Mouse (Mus musculus) bone marrow macrophage, adult 2 months (primary cell): ENCODE results near the gene Siglec1. TPM values are rescaled to one million over a fixed set of nuclear protein-coding genes. Genes with fewer than 3 reads are reported as not detected.

ENCODE experiments used
- H3K27ac ChIP-seq: 2 replicates; pipeline ENCODE4 v1.5.1; 2012; ENCODE audit warnings: low read depth, low read length; ENCODE audit not compliant: insufficient read depth
- H3K4me1 ChIP-seq: 2 replicates; pipeline ENCODE4 v1.6.1; 2012; ENCODE audit warnings: low read length; ENCODE audit not compliant: control insufficient read depth, insufficient read depth
- H3K4me3 ChIP-seq: 2 replicates; pipeline ENCODE4 v1.5.1; 2012; ENCODE audit warnings: mild to moderate bottlenecking, low read length, moderate library complexity; ENCODE audit not compliant: insufficient read depth
- CTCF ChIP-seq: IDR thresholded peaks from 2 replicates; pipeline ENCODE4 v1.5.1; 2012; ENCODE audit warnings: low read depth, mild to moderate bottlenecking, low read length, moderate library complexity
- POLR2A ChIP-seq: IDR thresholded peaks from 2 replicates; pipeline ENCODE4 v1.6.1; 2012; ENCODE audit warnings: mild to moderate bottlenecking, low read depth, low read length, borderline replicate concordance
- polyA plus RNA-seq: library from polyadenylated mRNA; stranded (reverse); fragments of >200 nt; gene quantifications from 2 replicates; pipeline ENCODE4 v1.2.4, GENCODE M21; 2012; ENCODE audit not compliant: missing spikeins, insufficient read depth, insufficient read length

Gene Siglec1
- polyA plus RNA-seq, 1 experiment: 219 TPM

DNA sequence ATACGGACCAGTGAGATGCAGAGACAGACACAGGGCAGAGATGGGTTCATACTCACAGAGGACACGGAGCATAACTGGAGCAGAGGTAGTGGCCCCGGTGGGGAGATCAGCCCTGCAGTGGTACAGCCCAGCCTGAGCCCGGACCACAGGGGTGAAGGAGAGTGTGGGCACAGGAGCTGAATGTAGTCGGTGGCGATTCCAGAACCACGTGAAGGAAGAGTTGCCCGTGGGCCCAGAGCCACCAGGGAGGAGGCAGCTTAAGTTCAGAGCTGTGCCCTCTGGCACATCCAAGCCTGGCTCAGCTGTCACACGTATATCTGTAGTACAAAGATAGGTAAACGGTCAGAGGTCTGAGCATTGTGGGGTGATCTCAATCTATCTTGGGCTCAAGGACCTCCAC, 14.0 kb downstream of the Siglec1 start:
- TF ChIP-seq POLR2A: no peak
- TF ChIP-seq CTCF: no peak
- Histone ChIP-seq H3K4me3 (no peak overlapping the region), H3K4me1 (peaks cover 23% of the 10 kb centered on the region), H3K27ac (no peak overlapping the region)

DNA sequence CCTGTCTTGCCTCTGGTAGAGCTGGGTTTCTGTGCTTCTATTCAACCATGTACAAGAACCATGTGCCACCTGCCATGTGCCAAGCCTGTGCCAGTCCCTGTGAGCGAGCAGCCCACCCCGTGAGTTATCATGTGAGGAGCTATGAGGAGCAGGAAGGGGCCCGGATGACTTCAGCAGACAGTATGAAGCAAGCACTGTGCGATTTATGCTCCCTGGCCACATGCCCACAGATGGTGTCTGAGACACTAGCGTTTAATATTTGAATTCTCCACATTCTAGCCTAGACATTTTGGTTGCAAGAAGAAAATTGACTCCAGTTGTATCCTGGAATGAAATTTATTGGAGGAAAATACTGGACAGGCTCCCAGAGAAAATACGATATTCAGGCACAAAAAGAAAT, 19.1 kb downstream of the Siglec1 start:
- no peak overlapping the region for H3K4me3 ChIP-seq
- TF ChIP-seq CTCF: no peak; the same call in 1 of the 2 replicates
- no peak for TF ChIP-seq POLR2A
- peaks cover 19% of the 10 kb centered on the region for H3K4me1 ChIP-seq
- H3K27ac ChIP-seq: peak overlapping the region; percentile 73

DNA sequence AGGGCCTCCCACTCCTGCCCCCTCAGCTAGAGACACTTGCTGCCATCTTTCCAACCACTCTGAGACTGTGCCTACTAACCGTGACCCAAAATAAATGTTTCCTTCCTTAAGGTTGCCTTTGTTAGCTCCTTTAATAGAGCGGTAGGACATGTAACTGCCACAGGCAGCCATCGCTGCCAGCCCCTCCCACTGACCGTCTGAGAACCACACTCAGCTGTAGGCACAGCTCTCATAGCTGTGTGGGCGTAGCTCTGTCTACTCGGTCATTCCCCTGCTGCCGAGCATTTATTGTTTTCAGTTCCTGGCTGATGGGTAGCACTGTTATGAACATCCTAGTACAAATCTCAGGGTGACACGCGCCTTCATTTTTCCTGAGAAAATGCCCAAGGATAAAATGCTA, 20.2 kb downstream of the Siglec1 start:
- Histone ChIP-seq H3K4me1 (peaks cover 19% of the 10 kb centered on the region), H3K4me3 (no peak overlapping the region), H3K27ac (no peak overlapping the region)
- TF ChIP-seq CTCF (no peak), POLR2A (no peak)

DNA sequence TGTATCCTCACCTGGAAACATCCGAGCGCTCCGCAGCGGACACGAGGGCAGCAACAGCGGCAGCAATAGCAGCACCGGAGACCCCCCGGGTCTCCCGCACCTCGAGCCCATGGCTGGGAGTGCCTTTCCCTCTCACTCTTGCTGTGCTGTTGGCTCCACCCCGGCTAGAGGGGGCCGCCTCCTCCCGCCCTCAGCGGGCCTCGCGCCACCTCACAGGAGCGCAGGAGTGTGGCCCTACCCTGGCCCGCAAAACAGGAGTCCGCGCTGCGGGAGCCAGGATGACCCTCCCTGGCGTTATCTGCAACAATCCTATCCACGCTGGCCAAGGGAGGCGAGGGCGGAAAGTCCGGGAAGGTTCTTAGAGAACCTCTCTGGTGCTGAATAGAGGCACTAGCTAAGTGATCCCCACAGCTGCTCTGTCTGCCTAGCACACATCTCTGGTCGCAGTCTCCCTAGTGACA, 23.1 kb downstream of the Siglec1 start, which contains the start of gene Adam33:
Adam33 (minus strand) TSS at position 411 of the 461 bp plus-strand sequence.
- Histone ChIP-seq H3K4me1 (peaks cover 16% of the 10 kb centered on the region), H3K4me3 (no peak within 1 kb of the TSS), H3K27ac (no peak within 1 kb of the TSS)
- TF ChIP-seq POLR2A (no peak), CTCF (no peak)

DNA sequence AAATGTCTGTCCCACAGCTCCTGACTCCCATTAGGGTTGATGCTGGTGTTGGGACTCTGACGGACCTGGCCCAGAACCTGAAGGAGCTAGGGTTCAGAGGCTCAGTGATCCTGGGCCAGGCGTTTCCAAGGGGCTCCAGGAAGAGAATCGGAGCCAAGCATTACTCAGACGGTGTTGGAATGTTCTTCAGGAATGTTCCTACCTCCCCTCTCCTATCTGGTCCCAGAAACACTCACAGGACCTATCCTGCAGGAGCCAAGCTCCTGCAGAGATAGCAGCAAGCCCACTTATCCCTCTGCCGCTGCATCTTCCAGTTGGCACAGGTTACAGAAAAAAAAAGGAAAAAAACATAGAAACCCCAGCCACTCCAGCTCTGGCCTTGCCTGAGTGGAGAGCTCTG, 25.0 kb downstream of the Siglec1 start:
- TF ChIP-seq POLR2A (no peak), CTCF (no peak)
- H3K27ac ChIP-seq: no peak overlapping the region
- H3K4me1 ChIP-seq: peaks cover 5% of the 10 kb centered on the region
- H3K4me3 ChIP-seq: no peak overlapping the region

DNA sequence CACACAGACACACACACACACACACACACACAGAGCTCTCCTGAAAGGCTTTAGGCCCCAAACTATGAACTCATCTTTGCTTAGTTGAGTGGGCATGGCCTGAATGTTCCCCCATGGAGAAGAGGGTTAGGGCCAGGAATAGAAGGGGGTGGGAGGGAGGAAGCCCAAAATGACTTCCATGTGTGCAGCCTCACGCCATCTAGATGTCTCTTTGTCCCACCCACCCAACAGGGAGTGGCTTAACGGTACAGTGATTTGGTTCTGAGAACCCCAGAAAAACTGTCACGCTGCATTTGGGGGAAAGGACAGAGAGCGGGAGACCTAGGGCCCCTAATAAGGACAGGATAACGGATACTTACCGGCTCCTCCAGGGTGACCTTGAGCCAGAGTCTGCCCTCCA, 25.8 kb downstream of the Siglec1 start:
- H3K4me1 ChIP-seq: peaks cover 10% of the 10 kb centered on the region
- no peak overlapping the region for H3K4me3 ChIP-seq
- H3K27ac ChIP-seq: no peak overlapping the region
- TF ChIP-seq CTCF: no peak
- TF ChIP-seq POLR2A: no peak

DNA sequence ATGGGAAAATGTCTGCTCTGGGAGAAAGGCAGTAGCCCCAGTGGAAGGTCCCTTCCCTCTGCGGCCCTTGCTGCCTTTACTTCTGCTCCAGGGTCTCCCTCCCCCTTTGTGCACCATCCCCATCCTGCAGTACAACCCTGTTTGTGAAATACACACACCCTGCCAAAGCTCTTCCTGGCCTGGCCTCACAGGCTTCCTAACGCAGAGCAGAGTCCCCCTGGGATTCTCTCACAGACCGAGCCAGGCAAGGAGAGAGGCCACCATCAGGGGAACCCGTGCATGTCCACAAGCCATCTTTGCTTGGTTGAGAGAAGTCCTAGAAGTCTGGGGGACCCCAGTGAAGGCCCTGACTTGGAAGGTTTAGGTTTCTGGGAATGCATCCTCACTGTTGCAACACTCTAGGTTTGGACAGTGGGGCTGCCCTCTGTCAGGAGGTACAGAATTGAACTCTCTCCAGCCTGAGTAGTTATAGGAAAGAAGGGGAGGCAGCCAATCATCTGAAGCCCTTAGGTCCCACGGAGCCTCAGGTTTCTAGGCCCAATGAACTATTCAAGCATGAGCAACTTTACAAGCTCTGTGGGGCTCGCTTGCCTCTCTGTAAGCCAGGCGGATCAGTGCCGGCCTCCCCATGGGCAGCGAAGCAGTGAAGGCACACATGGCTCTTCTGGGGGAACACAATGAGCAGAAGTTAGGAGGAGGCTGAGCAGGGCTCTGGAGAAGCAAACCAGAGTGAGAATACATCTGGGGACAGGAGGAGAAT, 26.6 kb downstream of the Siglec1 start:
- no peak overlapping the region for H3K27ac ChIP-seq
- TF ChIP-seq POLR2A: no peak
- no peak for TF ChIP-seq CTCF
- peaks cover 11% of the 10 kb centered on the region for H3K4me1 ChIP-seq
- no peak overlapping the region for H3K4me3 ChIP-seq

DNA sequence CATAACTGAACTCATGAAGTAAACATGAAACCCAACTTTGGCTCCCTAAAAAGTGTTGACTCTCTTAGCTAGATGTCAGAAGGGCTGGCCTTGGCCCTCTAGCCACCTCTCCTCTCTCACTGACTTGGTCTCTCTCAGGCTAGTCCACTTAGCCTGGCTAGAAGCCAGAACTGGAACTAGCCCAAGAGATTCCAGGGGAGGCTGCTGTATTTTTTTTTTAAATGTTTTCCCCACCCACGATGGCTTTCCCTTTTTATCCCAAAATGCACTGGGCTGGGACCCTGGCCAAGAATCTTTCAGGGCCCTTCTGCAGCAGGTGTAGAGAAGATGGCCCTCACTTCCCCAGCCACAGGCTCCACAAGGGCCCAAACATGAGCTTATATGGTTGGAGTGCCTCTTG, 27.2 kb downstream of the Siglec1 start:
- Histone ChIP-seq H3K4me3 (no peak overlapping the region), H3K4me1 (peaks cover 11% of the 10 kb centered on the region), H3K27ac (no peak overlapping the region)
- TF ChIP-seq CTCF (no peak), POLR2A (no peak)

DNA sequence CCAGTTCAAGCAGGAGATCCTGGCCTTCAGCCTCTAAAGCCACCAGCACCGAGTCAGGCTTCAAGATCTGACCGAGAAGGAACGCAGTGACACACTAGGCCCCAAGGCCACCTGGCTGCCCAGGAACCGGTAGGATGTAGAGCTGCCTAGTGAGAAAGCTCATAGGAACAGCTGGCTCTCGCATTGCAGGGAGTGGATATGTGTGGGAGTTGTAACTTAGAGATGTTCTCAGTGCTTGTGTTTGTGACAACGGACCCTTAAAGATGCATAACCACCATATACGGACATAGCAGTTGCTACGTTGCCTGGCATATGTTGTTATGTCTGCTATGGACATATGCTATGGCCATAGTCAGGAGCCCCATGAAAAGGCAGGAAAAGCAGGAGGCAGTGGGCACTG, 27.9 kb downstream of the Siglec1 start:
- TF ChIP-seq CTCF (no peak), POLR2A (no peak)

DNA sequence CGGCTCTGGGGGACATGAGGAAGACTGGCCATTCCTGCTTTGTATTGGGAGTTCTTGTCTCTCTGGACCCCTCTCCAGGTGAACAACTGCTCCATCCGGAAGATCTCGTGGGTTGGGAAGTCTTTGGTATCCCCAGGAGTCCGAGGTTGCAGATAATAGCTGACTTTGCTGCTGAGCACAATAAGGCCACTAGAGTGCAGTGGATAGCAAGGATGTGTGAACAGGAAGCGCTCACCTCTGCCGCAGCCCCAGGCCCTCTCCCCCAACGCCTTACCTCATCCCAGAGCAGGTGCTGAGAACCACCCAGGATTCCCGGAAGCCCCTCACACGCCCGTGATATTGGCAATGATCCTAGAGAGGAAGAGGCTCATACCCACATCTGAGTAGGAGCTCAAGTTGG, 30.4 kb downstream of the Siglec1 start:
- Histone ChIP-seq H3K27ac (no peak overlapping the region), H3K4me3 (peak overlapping the region; percentile 27; the same call in 1 of the 2 replicates), H3K4me1 (peaks cover 13% of the 10 kb centered on the region)
- TF ChIP-seq CTCF (peak; percentile 74), POLR2A (no peak)

More for the DNA sequence above, 27.9 kb downstream of the Siglec1 start:
- Histone ChIP-seq H3K27ac (no peak overlapping the region), H3K4me3 (no peak overlapping the region), H3K4me1 (peaks cover 13% of the 10 kb centered on the region)
